12 mouse cellular contexts compared by ENCODE assay signal in genomic region chr4:87883225-87883875, GRCm38 (mm10).
DNase-seq lines count a peak whose midpoint lies in the region; ATAC-seq lines count a peak whose summit lies in the region.
"Had no signal": no experiment of that assay in that cellular context is flagged by ENCODE, and none has a peak within 500 bp of the region (broad histone marks: within the 10 kb centered on the region; RNA-seq: fewer than 3 reads in every experiment).

No protein-coding gene starts in this region.

- no peak overlapping the region for H3K9ac ChIP-seq in forebrain, embryonic 15.5 days (replicated peaks)
- no peak overlapping the region for H3K9ac ChIP-seq in neural tube, embryonic 14.5 days (replicated peaks; ENCODE audit: low read depth, low read length)
- H3K9ac ChIP-seq: embryonic facial prominence, embryonic 15.5 days; liver, embryonic 15.5 days had no signal

- DNase-seq in lung, postnatal 36 days = peak; percentile 10
- DNase-seq in lung, adult 18-20 months = no peak
- peak; percentile 12 for DNase-seq in kidney, postnatal 10 days
- no peak for DNase-seq in gastrocnemius, postnatal 14 days
- no peak for DNase-seq in ovary, postnatal 14 days (ENCODE audit: low spot score)
- DNase-seq: cerebellum, adult 11-12 months; gastrocnemius, postnatal 25 days; thymus, postnatal 14 days had no signal

- no peak overlapping the region for H3K4me3 ChIP-seq in forebrain, embryonic 15.5 days
- H3K4me3 ChIP-seq in neural tube, embryonic 14.5 days (ENCODE audit: low read depth, low read length) = no peak overlapping the region
- H3K4me3 ChIP-seq: embryonic facial prominence, embryonic 15.5 days; liver, embryonic 15.5 days had no signal

- H3K27ac ChIP-seq in forebrain, embryonic 15.5 days (replicated peaks) = peak overlapping the region; percentile 66
- no peak overlapping the region for H3K27ac ChIP-seq in neural tube, embryonic 14.5 days (ENCODE audit: low read depth, low read length)
- H3K27ac ChIP-seq: embryonic facial prominence, embryonic 15.5 days; liver, embryonic 15.5 days had no signal

- no peaks in the 10 kb centered on the region for H3K27me3 ChIP-seq in forebrain, embryonic 15.5 days
- H3K27me3 ChIP-seq in neural tube, embryonic 14.5 days (ENCODE audit: control insufficient read depth, insufficient read depth, low read length) = no peaks in the 10 kb centered on the region
- H3K27me3 ChIP-seq: embryonic facial prominence, embryonic 15.5 days; liver, embryonic 15.5 days had no signal

- 14% methylated on average over 5 of the region's 5 CpGs for WGBS in forebrain, embryonic 15.5 days
- 24% methylated on average over 5 of the region's 5 CpGs for WGBS in neural tube, embryonic 14.5 days

- peaks cover 40% of the 10 kb centered on the region for H3K4me1 ChIP-seq in forebrain, embryonic 15.5 days
- peaks cover 4% of the 10 kb centered on the region for H3K4me1 ChIP-seq in neural tube, embryonic 14.5 days (ENCODE audit: control insufficient read depth, insufficient read depth, low read length)
- H3K4me1 ChIP-seq: embryonic facial prominence, embryonic 15.5 days had no signal

- H3K9me3 ChIP-seq in forebrain, embryonic 15.5 days = no peaks in the 10 kb centered on the region
- no peaks in the 10 kb centered on the region for H3K9me3 ChIP-seq in neural tube, embryonic 14.5 days (ENCODE audit: control insufficient read depth, low read length)
- H3K9me3 ChIP-seq: embryonic facial prominence, embryonic 15.5 days; liver, embryonic 15.5 days had no signal

- peak; percentile 83 for ATAC-seq in forebrain, embryonic 15.5 days (replicated peaks)
- peak; percentile 65 for ATAC-seq in neural tube, embryonic 14.5 days (ENCODE audit: low read depth)

- no peak overlapping the region for H3K4me2 ChIP-seq in forebrain, embryonic 15.5 days (replicated peaks)
- no peak overlapping the region for H3K4me2 ChIP-seq in neural tube, embryonic 14.5 days (ENCODE audit: low read depth, low read length)
- H3K4me2 ChIP-seq: embryonic facial prominence, embryonic 15.5 days; liver, embryonic 15.5 days had no signal

- H3K36me3 ChIP-seq in forebrain, embryonic 15.5 days = no peaks in the 10 kb centered on the region
- no peaks in the 10 kb centered on the region for H3K36me3 ChIP-seq in neural tube, embryonic 14.5 days (ENCODE audit: control insufficient read depth, insufficient read depth, low read length)
- H3K36me3 ChIP-seq: embryonic facial prominence, embryonic 15.5 days; liver, embryonic 15.5 days had no signal

- intact Hi-C loops in gastrocnemius, postnatal 14 days (cut with DNase I; ENCODE audit: low total_unique reads) = no loop called here

Comparison
In these comparisons a context has a peak if more than half of its experiments do, and no peak if none do; other contexts are left out.
1. DNase-seq: peak in lung, postnatal 36 days (single experiment) and kidney, postnatal 10 days (single experiment); none in lung, adult 18-20 months (0 of 2), gastrocnemius, postnatal 14 days (single experiment) and ovary, postnatal 14 days (single experiment).